Mouse (Mus musculus): Measurements from ENCODE around the gene Smo.

Smo gene

GRCm38 (mm10) chr6:29735336-29735688 is at the start of gene Smo:
TSS of gene Smo (plus strand) at chr6:29735503.
- peak in 1 of 2 experiments; percentile 12 for DNase-seq

- DNase-seq = no peak
Observed at GRCm38 (mm10) chr6:29685952-29686351, 49.4 kb upstream of the Smo start.

- DNase-seq = no peak
Observed at GRCm38 (mm10) chr6:29689458-29689857, 45.8 kb upstream of the Smo start.

GRCm38 (mm10) chr6:29693953-29694352 is 41.4 kb upstream of the Smo start, which contains the start of gene Tspan33:
TSS of gene Tspan33 (plus strand) at chr6:29694222.
- peak; percentile 79 to 81 for DNase-seq

GRCm38 (mm10) chr6:29694375-29695289 is 40.7 kb upstream of the Smo start:
- DNase-seq = peak; percentile 14 to 23

- no peak for DNase-seq
Observed at GRCm38 (mm10) chr6:29695290-29695674, 40.0 kb upstream of the Smo start.

- no peak for DNase-seq
Observed at GRCm38 (mm10) chr6:29695975-29696374, 39.3 kb upstream of the Smo start.

GRCm38 (mm10) chr6:29697139-29697538 is 38.2 kb upstream of the Smo start:
- DNase-seq = no peak

- no peak for DNase-seq
Observed at GRCm38 (mm10) chr6:29697548-29697947, 37.8 kb upstream of the Smo start.

- no peak for DNase-seq
Observed at GRCm38 (mm10) chr6:29699085-29699745, 36.1 kb upstream of the Smo start.

GRCm38 (mm10) chr6:29701051-29701450 is 34.3 kb upstream of the Smo start:
- DNase-seq = no peak

- DNase-seq = no peak
Observed at GRCm38 (mm10) chr6:29702126-29702525, 33.2 kb upstream of the Smo start.

GRCm38 (mm10) chr6:29704143-29704542 is 31.2 kb upstream of the Smo start:
- no peak for DNase-seq

GRCm38 (mm10) chr6:29707902-29708301 is 27.4 kb upstream of the Smo start:
- DNase-seq = no peak

GRCm38 (mm10) chr6:29711318-29711717 is 24.0 kb upstream of the Smo start:
- DNase-seq = no peak

- DNase-seq = peak; percentile 24 to 32
Observed at GRCm38 (mm10) chr6:29712011-29712584, 23.2 kb upstream of the Smo start.

- DNase-seq = no peak
Observed at GRCm38 (mm10) chr6:29716624-29717365, 18.5 kb upstream of the Smo start.

GRCm38 (mm10) chr6:29717541-29717940 is 17.8 kb upstream of the Smo start:
- no peak for DNase-seq

GRCm38 (mm10) chr6:29717952-29718521 is 17.3 kb upstream of the Smo start:
- no peak for DNase-seq

GRCm38 (mm10) chr6:29718894-29719329 is 16.4 kb upstream of the Smo start:
- DNase-seq = no peak

GRCm38 (mm10) chr6:29721890-29722289 is 13.4 kb upstream of the Smo start:
- DNase-seq = no peak

GRCm38 (mm10) chr6:29726576-29727200 is 8.6 kb upstream of the Smo start:
- DNase-seq = no peak

Measured in B cell, adult 2 months (primary cell).